Mouse (Mus musculus) limb, embryonic 12.5 days (tissue): ENCODE data around the gene Arhgap31. TPM values are rescaled to one million over a fixed set of nuclear protein-coding genes. Genes with fewer than 3 reads are reported as not detected.
"Not testable (repeated sequence)": the region's sequence is repeated elsewhere in the genome, so short reads cannot be mapped to it uniquely, and the experiment has no call there.

Source experiments
- ATAC-seq: fragments of 200-750 bp; cut with Nextera tagmentation; 2 replicates; pipeline ENCODE4 v1.8.0; 2017; ENCODE audit warnings: low read depth, moderate TSS enrichment; ENCODE audit not compliant: insufficient number of reproducible peaks, insufficient read depth, low FRiP score, low TSS enrichment
- H3K27ac ChIP-seq: fragments of 300-500 bp; sonication (generic); 2 replicates; pipeline ENCODE4 v1.5.1; 2016; ENCODE audit warnings: mild to moderate bottlenecking, moderate library complexity
- H3K27me3 ChIP-seq: fragments of 300-500 bp; sonication (generic); 2 replicates; pipeline ENCODE4 v1.6.1; 2016; ENCODE audit warnings: mild to moderate bottlenecking, moderate library complexity
- H3K36me3 ChIP-seq: fragments of 300-500 bp; sonication (generic); 2 replicates; pipeline ENCODE4 v1.6.1; 2016; ENCODE audit warnings: mild to moderate bottlenecking, moderate library complexity
- H3K4me1 ChIP-seq: fragments of 300-500 bp; sonication (generic); replicated peaks from 2 replicates; pipeline ENCODE4 v1.6.1; 2016
- H3K4me2 ChIP-seq: fragments of 300-500 bp; sonication (generic); 2 replicates; pipeline ENCODE4 v1.6.1; 2016; ENCODE audit warnings: mild to moderate bottlenecking, moderate library complexity
- H3K4me3 ChIP-seq: fragments of 300-500 bp; sonication (generic); replicated peaks from 2 replicates; pipeline ENCODE4 v1.5.1; 2016; ENCODE audit warnings: mild to moderate bottlenecking
- H3K9ac ChIP-seq: fragments of 300-500 bp; sonication (generic); replicated peaks from 2 replicates; pipeline ENCODE4 v1.6.1; 2016; ENCODE audit warnings: mild to moderate bottlenecking, moderate library complexity
- H3K9me3 ChIP-seq: fragments of 300-500 bp; sonication (generic); 2 replicates; pipeline ENCODE4 v1.6.1; 2016; ENCODE audit warnings: mild to moderate bottlenecking, moderate library complexity
- WGBS: fragments of 180-500 bp; shearing (Covaris S2); methylation state at CpG from one replicate; pipeline ENCODE4 v1.1.7; 2016; 5-methylcytosine and 5-hydroxymethylcytosine counted together
- polyA plus RNA-seq: library from polyadenylated mRNA; unstranded; fragments of >200 nt; fragmentation: Nextera tagmentation; extraction: Ambion mirVana; gene quantifications from 2 replicates; pipeline ENCODE4 v1.2.1, GENCODE M21; 2016

Arhgap31 gene
- polyA plus RNA-seq, 1 experiment from 2014 or later: 8.8 TPM

- no peak for ATAC-seq
- no peaks in the 10 kb centered on the region for H3K27me3 ChIP-seq
- 73% methylated on average over 13 of the region's 13 CpGs for WGBS
- H3K4me1 ChIP-seq: 0 out of 2 replicates have a peak, but pooled peaks cover 3% of the 10 kb centered on the region
- no peak overlapping the region for H3K4me2 ChIP-seq
- H3K4me3 ChIP-seq: no peak overlapping the region
- no peak overlapping the region for H3K9ac ChIP-seq
- no peaks in the 10 kb centered on the region for H3K36me3 ChIP-seq
- no peak overlapping the region for H3K27ac ChIP-seq
- no peaks in the 10 kb centered on the region for H3K9me3 ChIP-seq
Observed at GRCm38 (mm10) chr16:38724974-38725373, 11.9 kb upstream of the Arhgap31 start.

GRCm38 (mm10) chr16:38724256-38724655, 11.2 kb upstream of the Arhgap31 start:
- H3K27ac ChIP-seq: peak overlapping the region; percentile 18; the same call in 1 of the 2 replicates
- no peaks in the 10 kb centered on the region for H3K36me3 ChIP-seq
- H3K9ac ChIP-seq: no peak overlapping the region
- WGBS: 78% methylated on average over 8 of the region's 8 CpGs
- no peak for ATAC-seq
- H3K4me1 ChIP-seq: 0 out of 2 replicates have a peak, but pooled peaks cover 3% of the 10 kb centered on the region
- no peaks in the 10 kb centered on the region for H3K27me3 ChIP-seq
- H3K4me2 ChIP-seq: no peak overlapping the region
- no peak overlapping the region for H3K4me3 ChIP-seq
- H3K9me3 ChIP-seq: no peaks in the 10 kb centered on the region

GRCm38 (mm10) chr16:38721377-38721776, 8.3 kb upstream of the Arhgap31 start:
- Histone ChIP-seq H3K4me1 (0 out of 2 replicates have a peak, but pooled peaks cover 3% of the 10 kb centered on the region), H3K4me2 (no peak overlapping the region), H3K27ac (no peak overlapping the region), H3K36me3 (no peaks in the 10 kb centered on the region), H3K9me3 (no peaks in the 10 kb centered on the region), H3K4me3 (no peak overlapping the region), H3K27me3 (no peaks in the 10 kb centered on the region), H3K9ac (no peak overlapping the region)
- no peak for ATAC-seq
- 88% methylated on average over 9 of the region's 9 CpGs for WGBS

GRCm38 (mm10) chr16:38714259-38714526, 1.1 kb upstream of the Arhgap31 start:
- 39% methylated on average over 11 of the region's 12 CpGs for WGBS
- H3K9me3 ChIP-seq, ATAC-seq, H3K9ac ChIP-seq, H3K27ac ChIP-seq, H3K4me3 ChIP-seq, H3K36me3 ChIP-seq, H3K27me3 ChIP-seq: not testable (repeated sequence)
- Histone ChIP-seq H3K4me1 (peaks cover 16% of the 10 kb centered on the region), H3K4me2 (peak overlapping the region; percentile 81)

GRCm38 (mm10) chr16:38713404-38714258, 557 bp upstream of the Arhgap31 start:
- Histone ChIP-seq H3K27ac (peak overlapping the region; percentile 92), H3K36me3 (no peaks in the 10 kb centered on the region), H3K9ac (peak overlapping the region; percentile 84), H3K4me3 (peak overlapping the region; percentile 73), H3K27me3 (no peaks in the 10 kb centered on the region; the same call in 1 of the 2 replicates), H3K9me3 (no peaks in the 10 kb centered on the region), H3K4me2 (peak overlapping the region; percentile 81), H3K4me1 (peaks cover 16% of the 10 kb centered on the region)
- peak; percentile 17; the same call in 1 of the 2 replicates for ATAC-seq
- WGBS: 18% methylated on average over 17 of the region's 17 CpGs

GRCm38 (mm10) chr16:38712105-38712504, 969 bp downstream of the Arhgap31 start:
- no peak; the same call in 1 of the 2 replicates for ATAC-seq
- peak overlapping the region; percentile 73 for H3K4me3 ChIP-seq

GRCm38 (mm10) chr16:38711245-38711644, 1.8 kb downstream of the Arhgap31 start:
- Histone ChIP-seq H3K4me3 (no peak overlapping the region; the same call in none of the 2 replicates), H3K9me3 (no peaks in the 10 kb centered on the region), H3K9ac (no peak overlapping the region), H3K4me1 (peaks cover 16% of the 10 kb centered on the region), H3K36me3 (no peaks in the 10 kb centered on the region), H3K4me2 (peak overlapping the region; percentile 81), H3K27me3 (no peaks in the 10 kb centered on the region; the same call in 1 of the 2 replicates), H3K27ac (no peak overlapping the region)
- 45% methylated on average over 4 of the region's 4 CpGs for WGBS
- no peak for ATAC-seq

More at GRCm38 (mm10) chr16:38712105-38712504, 969 bp downstream of the Arhgap31 start:
- no peak overlapping the region for H3K27ac ChIP-seq
- no peaks in the 10 kb centered on the region; the same call in 1 of the 2 replicates for H3K27me3 ChIP-seq
- 5% methylated on average over 12 of the region's 12 CpGs for WGBS
- H3K9ac ChIP-seq: peak overlapping the region; percentile 84
- H3K9me3 ChIP-seq: no peaks in the 10 kb centered on the region
- H3K4me1 ChIP-seq: peaks cover 16% of the 10 kb centered on the region
- peak overlapping the region; percentile 81 for H3K4me2 ChIP-seq
- no peaks in the 10 kb centered on the region for H3K36me3 ChIP-seq

- WGBS: 69% methylated on average over 7 of the region's 7 CpGs
- Histone ChIP-seq H3K36me3 (no peaks in the 10 kb centered on the region), H3K4me3 (no peak overlapping the region), H3K27ac (no peak overlapping the region), H3K4me2 (no peak overlapping the region), H3K9me3 (no peaks in the 10 kb centered on the region), H3K9ac (no peak overlapping the region), H3K27me3 (no peaks in the 10 kb centered on the region; the same call in 1 of the 2 replicates), H3K4me1 (peaks cover 15% of the 10 kb centered on the region)
- ATAC-seq: no peak
Observed at GRCm38 (mm10) chr16:38708962-38709520, 4.0 kb downstream of the Arhgap31 start.

- Histone ChIP-seq H3K4me1 (peaks cover 29% of the 10 kb centered on the region), H3K4me2 (no peak overlapping the region), H3K9ac (no peak overlapping the region), H3K27me3 (no peaks in the 10 kb centered on the region; the same call in 1 of the 2 replicates), H3K4me3 (no peak overlapping the region), H3K36me3 (no peaks in the 10 kb centered on the region), H3K27ac (no peak overlapping the region), H3K9me3 (no peaks in the 10 kb centered on the region)
- no peak for ATAC-seq
- 69% methylated on average over 7 of the region's 7 CpGs for WGBS
Observed at GRCm38 (mm10) chr16:38706782-38707181, 6.3 kb downstream of the Arhgap31 start.

GRCm38 (mm10) chr16:38705531-38706281, 7.4 kb downstream of the Arhgap31 start:
- WGBS: 77% methylated on average over 9 of the region's 9 CpGs

GRCm38 (mm10) chr16:38703501-38703900, 9.6 kb downstream of the Arhgap31 start:
- no peak overlapping the region for H3K27ac ChIP-seq
- WGBS: 22% methylated on average over 6 of the region's 6 CpGs
- H3K9me3 ChIP-seq: no peaks in the 10 kb centered on the region
- H3K4me2 ChIP-seq: no peak overlapping the region
- H3K36me3 ChIP-seq: no peaks in the 10 kb centered on the region
- peaks cover 37% of the 10 kb centered on the region for H3K4me1 ChIP-seq
- H3K27me3 ChIP-seq: no peaks in the 10 kb centered on the region
- H3K9ac ChIP-seq: no peak overlapping the region
- ATAC-seq: no peak
- H3K4me3 ChIP-seq: no peak overlapping the region

More at GRCm38 (mm10) chr16:38705531-38706281, 7.4 kb downstream of the Arhgap31 start:
- Histone ChIP-seq H3K27me3 (no peaks in the 10 kb centered on the region; the same call in 1 of the 2 replicates), H3K4me3 (no peak overlapping the region), H3K27ac (no peak overlapping the region), H3K4me2 (no peak overlapping the region), H3K9ac (no peak overlapping the region), H3K9me3 (no peaks in the 10 kb centered on the region), H3K4me1 (peaks cover 34% of the 10 kb centered on the region), H3K36me3 (no peaks in the 10 kb centered on the region)
- no peak for ATAC-seq
